Mouse (Mus musculus) cerebellum, adult 2 months (tissue): ENCODE results near the gene Fbxo42. TPM values are rescaled to one million over a fixed set of nuclear protein-coding genes. Genes with fewer than 3 reads are reported as not detected.

ENCODE experiments used
- DNase-seq, 2 experiments: peaks; one replicate each; pipeline ENCODE4 v3.0.0; 2021
- H3K27ac ChIP-seq: fragments of 200-500 bp; 2 replicates; pipeline ENCODE4 v1.5.1; 2012; ENCODE audit warnings: low read length, control low read depth, inconsistent platforms; ENCODE audit not compliant: insufficient read depth
- H3K27me3 ChIP-seq: fragments of 200-500 bp; 2 replicates; pipeline ENCODE4 v1.6.1; 2012; ENCODE audit warnings: inconsistent platforms, mild to moderate bottlenecking, low read length, moderate library complexity; ENCODE audit not compliant: control insufficient read depth, insufficient read depth
- H3K4me1 ChIP-seq: fragments of 200-500 bp; 2 replicates; pipeline ENCODE4 v1.6.1; 2011; ENCODE audit warnings: low read length; ENCODE audit not compliant: control insufficient read depth, insufficient read depth
- H3K4me3 ChIP-seq: fragments of 200-500 bp; replicated peaks from 2 replicates; pipeline ENCODE3; 2011; ENCODE audit warnings: mild to moderate bottlenecking, low read depth, low read length, control low read depth; ENCODE audit not compliant: insufficient read depth
- CTCF ChIP-seq: fragments of 200-500 bp; IDR thresholded peaks from 2 replicates; pipeline ENCODE4 v1.5.1; 2011; ENCODE audit warnings: low read depth, mild to moderate bottlenecking, control low read depth, low read length, moderate library complexity, borderline replicate concordance; ENCODE audit not compliant: insufficient read depth
- POLR2A ChIP-seq: fragments of 200-500 bp; IDR thresholded peaks from 2 replicates; pipeline ENCODE4 v1.6.1; 2011; ENCODE audit warnings: low read length, control low read depth, borderline replicate concordance; ENCODE audit not compliant: insufficient read depth
- WGBS: fragments of 180-500 bp; shearing (Covaris S2); methylation state at CpG from one replicate; pipeline ENCODE4 v1.1.7; 2018; 5-methylcytosine and 5-hydroxymethylcytosine counted together
- polyA plus RNA-seq: library from polyadenylated mRNA; depleted of rRNA; stranded (reverse); fragments of >200 nt; gene quantifications from 2 replicates; pipeline ENCODE4 v1.2.3, GENCODE M21; 2012

Fbxo42 gene
- polyA plus RNA-seq, 1 experiment: 21.1 TPM

DNA sequence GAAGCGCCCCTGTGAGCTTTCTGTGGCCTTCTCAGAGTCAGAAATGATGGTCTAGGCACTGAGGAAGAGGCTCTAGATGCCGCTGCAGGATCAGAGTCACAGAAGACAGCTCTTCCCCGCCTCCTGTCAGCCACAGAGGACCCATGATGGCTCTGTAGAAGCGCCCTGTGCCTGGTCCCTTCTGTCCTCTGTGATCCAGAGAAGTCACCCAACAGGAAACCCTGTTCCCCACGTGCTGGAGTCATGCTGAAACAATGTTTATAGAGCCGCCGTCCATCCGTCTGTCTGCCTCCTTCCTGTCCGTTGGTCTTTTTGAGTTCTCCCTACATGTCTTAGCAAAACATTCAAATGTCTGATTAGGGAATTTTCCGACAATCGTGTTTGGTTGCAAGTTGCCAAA lies 53.2 kb downstream of the Fbxo42 start:
- TF ChIP-seq CTCF (no peak), POLR2A (no peak)

DNA sequence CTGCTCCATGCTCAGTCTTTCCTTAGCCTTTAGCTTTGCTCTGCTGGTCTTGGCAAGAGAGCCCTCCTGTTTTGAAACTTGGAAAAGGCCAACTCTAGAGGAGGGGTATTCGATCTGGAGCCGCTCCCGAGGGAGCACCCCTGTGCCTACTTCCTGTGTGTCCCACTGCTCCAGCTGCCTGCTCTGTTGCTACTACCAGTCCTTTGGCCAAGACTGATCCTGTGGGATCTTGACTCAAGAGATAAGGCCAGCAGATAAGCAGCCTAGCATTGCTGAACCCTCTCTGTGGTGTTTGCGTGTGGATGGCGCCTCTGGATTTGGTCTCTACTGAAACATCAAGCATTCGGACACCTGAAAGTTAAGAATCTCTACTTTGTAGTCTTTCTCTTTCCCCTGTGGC lies 54.5 kb downstream of the Fbxo42 start:
- DNase-seq: no peak
- 80% methylated on average over 6 of the region's 6 CpGs for WGBS
- Histone ChIP-seq H3K27ac (no peak overlapping the region), H3K27me3 (no peaks in the 10 kb centered on the region), H3K4me1 (no peaks in the 10 kb centered on the region), H3K4me3 (no peak overlapping the region)
- TF ChIP-seq POLR2A (no peak), CTCF (no peak)

More for the DNA sequence above, 53.2 kb downstream of the Fbxo42 start:
- no peak for DNase-seq
- no peak overlapping the region for H3K4me3 ChIP-seq
- H3K27ac ChIP-seq: no peak overlapping the region
- no peaks in the 10 kb centered on the region for H3K27me3 ChIP-seq
- no peaks in the 10 kb centered on the region for H3K4me1 ChIP-seq
- 80% methylated on average over 11 of the region's 11 CpGs for WGBS

DNA sequence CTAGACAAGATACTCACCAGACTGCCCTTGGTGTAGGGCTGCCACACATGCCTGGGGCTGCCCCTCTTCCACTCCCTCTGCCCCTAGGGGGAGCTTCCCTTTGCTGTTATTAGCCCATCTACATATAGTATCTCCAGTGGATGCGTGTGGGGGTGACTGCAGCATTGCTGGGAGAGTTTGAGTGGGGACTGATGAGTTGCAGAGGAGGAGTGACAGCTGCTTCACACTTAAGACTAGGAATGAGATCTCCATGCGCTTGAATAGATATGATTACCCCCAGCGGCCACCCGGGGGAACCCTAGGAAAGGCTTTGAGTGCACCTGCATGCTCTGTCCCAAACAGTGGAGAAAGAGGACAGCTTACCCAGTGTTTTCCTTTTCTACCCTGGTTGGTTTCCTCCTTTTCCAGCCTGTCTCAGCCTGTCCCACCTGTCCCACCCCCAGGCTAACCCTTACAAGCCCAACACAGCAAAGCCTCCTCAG lies 56.9 kb downstream of the Fbxo42 start:
- Histone ChIP-seq H3K27ac (no peak overlapping the region), H3K4me3 (no peak overlapping the region), H3K4me1 (no peaks in the 10 kb centered on the region), H3K27me3 (no peaks in the 10 kb centered on the region)
- TF ChIP-seq CTCF (no peak), POLR2A (no peak)
- no peak for DNase-seq
- 62% methylated on average over 4 of the region's 4 CpGs for WGBS

GRCm38 (mm10) chr4:141207081-141207480 lies 59.4 kb downstream of the Fbxo42 start:
- no peaks in the 10 kb centered on the region for H3K27me3 ChIP-seq
- DNase-seq: no peak
- peaks cover 4% of the 10 kb centered on the region; the same call in 1 of the 2 replicates for H3K4me1 ChIP-seq
- 90% methylated on average over 5 of the region's 5 CpGs for WGBS
- no peak overlapping the region for H3K4me3 ChIP-seq
- no peak overlapping the region for H3K27ac ChIP-seq
- no peak for TF ChIP-seq CTCF
- TF ChIP-seq POLR2A: no peak

GRCm38 (mm10) chr4:141210524-141211219 lies 63.0 kb downstream of the Fbxo42 start:
- Histone ChIP-seq H3K27me3 (no peaks in the 10 kb centered on the region), H3K27ac (peak overlapping the region; percentile 95), H3K4me3 (peak overlapping the region; percentile 65), H3K4me1 (peaks cover 8% of the 10 kb centered on the region; the same call in 1 of the 2 replicates)
- DNase-seq: peak; percentile 33 to 34
- TF ChIP-seq CTCF (no peak), POLR2A (peak; percentile 19; the same call in 1 of the 2 replicates)
- WGBS: 50% methylated on average over 14 of the region's 14 CpGs

GRCm38 (mm10) chr4:141211646-141212045 lies 63.9 kb downstream of the Fbxo42 start:
- no peak for DNase-seq
- H3K4me1 ChIP-seq: peaks cover 8% of the 10 kb centered on the region; the same call in 1 of the 2 replicates
- no peak overlapping the region for H3K4me3 ChIP-seq
- H3K27me3 ChIP-seq: no peaks in the 10 kb centered on the region
- no peak overlapping the region for H3K27ac ChIP-seq
- TF ChIP-seq POLR2A: no peak
- TF ChIP-seq CTCF: no peak
- 94% methylated on average over 4 of the region's 4 CpGs for WGBS

GRCm38 (mm10) chr4:141212892-141213291 lies 65.2 kb downstream of the Fbxo42 start:
- H3K4me1 ChIP-seq: peaks cover 8% of the 10 kb centered on the region; the same call in 1 of the 2 replicates
- TF ChIP-seq CTCF: no peak
- TF ChIP-seq POLR2A: no peak
- DNase-seq: no peak
- no peak overlapping the region for H3K27ac ChIP-seq
- H3K4me3 ChIP-seq: no peak overlapping the region
- WGBS: 77% methylated on average over 9 of the region's 9 CpGs
- no peaks in the 10 kb centered on the region for H3K27me3 ChIP-seq

DNA sequence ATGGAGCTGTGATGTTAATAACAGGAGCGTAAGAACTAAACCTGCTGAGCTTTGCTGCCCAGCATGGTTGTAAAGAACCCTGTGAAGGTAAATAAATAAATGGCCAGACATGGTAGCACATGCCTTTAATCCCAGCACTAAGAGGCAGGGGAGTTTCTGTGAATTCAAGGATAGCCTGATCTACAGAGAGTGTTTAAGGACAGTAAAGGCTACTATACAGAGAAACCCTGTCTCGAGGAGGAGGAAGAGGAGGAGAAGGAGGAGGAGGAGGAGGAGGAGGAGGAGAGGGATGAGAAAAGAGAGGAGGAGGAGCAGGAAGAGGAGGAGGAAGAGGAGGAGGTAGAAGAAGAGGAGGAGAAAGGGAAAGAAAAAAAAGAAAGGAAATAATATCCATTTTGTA lies 65.6 kb downstream of the Fbxo42 start:
- Histone ChIP-seq H3K4me3 (peak overlapping the region; percentile 81), H3K4me1 (peaks cover 8% of the 10 kb centered on the region; the same call in 1 of the 2 replicates), H3K27ac (no peak overlapping the region), H3K27me3 (no peaks in the 10 kb centered on the region)
- WGBS: 45% methylated on average over 2 of the region's 2 CpGs
- TF ChIP-seq CTCF: no peak
- TF ChIP-seq POLR2A: no peak
- no peak for DNase-seq
